Mouse (Mus musculus): ENCODE measurements at regions not wholly inside any gene's neighbourhood (a gene's known extent, or its start where the extent isn't known, plus 50 kb on each side); places are given as distances from the start of the nearest gene placed in this dataset.

GRCm38 (mm10) chr2:108980921-108981320 is 299.6 kb upstream of the Kif18a start:
- WGBS = 88% methylated on average over 5 of the region's 5 CpGs
- Histone ChIP-seq H3K4me2 (replicated peaks) (no peak overlapping the region), H3K4me3 (no peak overlapping the region), H3K36me3 (no peaks in the 10 kb centered on the region), H3K27me3 (no peaks in the 10 kb centered on the region), H3K27ac (replicated peaks) (no peak overlapping the region), H3K9me3 (no peaks in the 10 kb centered on the region), H3K9ac (replicated peaks) (no peak overlapping the region), H3K4me1 (no peaks in the 10 kb centered on the region)
- no peak for ATAC-seq (ENCODE audit: low FRiP score, low read depth)

GRCm38 (mm10) chr2:109016223-109016622 is 264.3 kb upstream of the Kif18a start:
- Histone ChIP-seq H3K4me3 (no peak overlapping the region), H3K36me3 (no peaks in the 10 kb centered on the region), H3K27me3 (no peaks in the 10 kb centered on the region), H3K27ac (replicated peaks) (no peak overlapping the region), H3K9me3 (no peaks in the 10 kb centered on the region), H3K4me1 (no peaks in the 10 kb centered on the region), H3K4me2 (replicated peaks) (no peak overlapping the region), H3K9ac (replicated peaks) (no peak overlapping the region)
- no peak for ATAC-seq (ENCODE audit: low FRiP score, low read depth)
- WGBS = 55% methylated on average over 1 of the region's 1 CpGs

GRCm38 (mm10) chr2:109017018-109017707 is 263.4 kb upstream of the Kif18a start:
- H3K4me1 ChIP-seq = no peaks in the 10 kb centered on the region
- 78% methylated on average over 1 of the region's 1 CpGs for WGBS

GRCm38 (mm10) chr2:109038131-109038695 is 242.3 kb upstream of the Kif18a start:
- no peak overlapping the region for H3K27ac ChIP-seq (replicated peaks)
- H3K4me3 ChIP-seq = no peak overlapping the region
- no peak for ATAC-seq (ENCODE audit: low FRiP score, low read depth)
- H3K27me3 ChIP-seq = no peaks in the 10 kb centered on the region
- H3K36me3 ChIP-seq = no peaks in the 10 kb centered on the region
- no peak overlapping the region for H3K9ac ChIP-seq (replicated peaks)
- H3K4me1 ChIP-seq = no peaks in the 10 kb centered on the region
- WGBS = 81% methylated on average over 6 of the region's 6 CpGs
- no peak overlapping the region for H3K4me2 ChIP-seq (replicated peaks)
- H3K9me3 ChIP-seq = no peaks in the 10 kb centered on the region

More at GRCm38 (mm10) chr2:109017018-109017707, 263.4 kb upstream of the Kif18a start:
- Histone ChIP-seq H3K9ac (replicated peaks) (no peak overlapping the region), H3K27me3 (no peaks in the 10 kb centered on the region), H3K4me3 (no peak overlapping the region), H3K36me3 (no peaks in the 10 kb centered on the region), H3K4me2 (replicated peaks) (no peak overlapping the region), H3K27ac (replicated peaks) (no peak overlapping the region), H3K9me3 (no peaks in the 10 kb centered on the region)
- ATAC-seq (ENCODE audit: low FRiP score, low read depth) = no peak

Measured in midbrain, embryonic 12.5 days (tissue).